Mouse (Mus musculus): ENCODE measurements around the gene Fam98b.

The Fam98b gene

GRCm38 (mm10) chr2:117249255-117250000, at the start of gene Fam98b:
TSS of gene Fam98b (plus strand) at chr2:117249739.
- DNase-seq: peak; percentile 89

GRCm38 (mm10) chr2:117200869-117201338, 48.6 kb upstream of the Fam98b start:
- peak; percentile 26 for DNase-seq

GRCm38 (mm10) chr2:117203350-117203749, 46.2 kb upstream of the Fam98b start:
- no peak for DNase-seq

GRCm38 (mm10) chr2:117204534-117204933, 45.0 kb upstream of the Fam98b start:
- no peak for DNase-seq

DNA sequence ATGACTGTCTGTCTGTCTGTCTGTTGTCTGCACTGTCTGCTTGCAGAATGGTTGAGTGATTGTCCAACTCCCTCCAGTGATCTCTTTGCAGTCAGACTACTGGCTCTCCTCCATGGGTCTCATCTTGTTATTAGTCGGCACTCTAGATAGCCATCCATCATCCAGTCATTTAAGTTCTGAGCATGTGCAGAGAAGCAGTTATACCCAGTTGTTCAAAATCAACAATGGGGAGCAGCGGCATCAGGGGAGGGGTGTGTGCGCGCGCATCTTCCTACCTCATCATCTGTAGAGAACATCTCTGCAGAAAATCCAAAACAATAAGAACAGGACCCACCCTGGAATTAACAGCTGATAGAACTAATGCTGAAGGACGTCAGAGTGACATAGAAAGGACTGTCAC, 44.5 kb upstream of the Fam98b start:
- no peak for DNase-seq

DNA sequence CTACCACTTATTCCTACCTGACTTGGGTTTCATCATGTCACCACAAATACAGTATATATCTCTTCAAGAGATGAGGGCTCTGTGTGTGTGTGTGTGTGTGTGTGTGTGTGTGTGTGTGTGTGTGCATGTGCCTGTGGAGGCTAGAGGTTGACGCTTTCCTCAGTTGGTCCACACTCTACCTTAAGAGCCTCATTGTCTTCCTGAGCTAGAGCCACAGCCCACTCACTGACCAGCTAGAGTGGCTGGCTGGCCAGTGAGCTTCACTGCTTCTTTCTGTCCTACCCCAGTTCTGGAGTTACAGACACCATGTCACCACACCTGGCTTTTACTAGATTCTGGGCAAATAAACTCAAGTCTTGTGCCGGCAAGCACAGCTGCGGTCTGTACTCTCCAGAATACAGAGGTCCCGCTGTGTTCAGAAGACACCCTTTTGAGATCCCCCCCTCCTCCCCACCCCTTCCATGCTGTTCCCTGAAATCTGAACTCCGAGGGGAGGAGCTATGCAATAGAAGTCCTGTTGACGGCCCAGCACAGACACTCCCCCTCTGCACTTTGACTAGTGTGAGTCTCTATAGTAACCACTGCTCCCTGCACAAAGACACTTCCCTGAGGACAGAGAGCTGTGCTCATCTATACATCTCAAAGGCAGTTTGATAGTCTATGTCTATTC, 39.0 kb upstream of the Fam98b start:
- peak; percentile 56 for DNase-seq

GRCm38 (mm10) chr2:117216152-117216551, 33.4 kb upstream of the Fam98b start:
- DNase-seq: no peak

GRCm38 (mm10) chr2:117217695-117218216, 31.8 kb upstream of the Fam98b start:
- DNase-seq: no peak

DNA sequence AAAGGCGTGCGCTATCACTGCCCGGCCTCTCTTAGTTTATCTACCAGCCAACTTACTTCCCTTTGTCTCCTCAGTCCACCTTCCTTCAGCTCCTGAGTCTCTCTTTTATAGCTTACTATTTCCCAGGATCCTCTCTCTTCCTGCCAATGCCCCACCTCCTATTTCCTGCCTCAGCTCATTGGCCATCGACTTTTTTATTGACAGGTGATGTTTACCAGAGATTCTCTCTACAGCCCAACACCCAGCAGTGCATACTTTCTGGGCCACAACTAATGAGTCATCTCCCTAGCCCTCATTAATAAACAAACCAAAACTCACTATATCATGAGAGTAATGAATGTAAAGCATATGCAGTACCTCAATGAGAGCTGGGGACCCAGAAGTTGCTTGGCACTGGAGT, 30.0 kb upstream of the Fam98b start:
- DNase-seq: no peak

DNA sequence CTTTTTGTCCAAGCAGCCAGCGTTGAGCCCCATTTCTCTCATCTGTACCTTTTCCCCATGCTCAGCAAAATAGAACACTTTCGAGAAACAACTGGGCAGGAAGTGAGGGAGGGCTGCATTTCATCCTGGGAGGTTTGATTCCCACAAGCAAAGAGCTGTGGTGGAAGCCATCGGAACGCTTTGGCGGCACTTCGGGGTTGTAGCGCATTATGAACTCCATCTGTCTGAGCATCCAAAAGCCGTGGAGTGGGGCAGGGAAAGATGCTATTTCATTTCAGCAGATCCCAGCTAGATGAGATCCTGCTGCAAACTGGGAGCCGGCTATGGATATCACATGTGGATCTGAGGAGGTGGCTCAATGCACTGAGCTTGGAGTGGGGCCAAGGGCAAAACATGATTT, 26.9 kb upstream of the Fam98b start:
- DNase-seq: no peak

DNA sequence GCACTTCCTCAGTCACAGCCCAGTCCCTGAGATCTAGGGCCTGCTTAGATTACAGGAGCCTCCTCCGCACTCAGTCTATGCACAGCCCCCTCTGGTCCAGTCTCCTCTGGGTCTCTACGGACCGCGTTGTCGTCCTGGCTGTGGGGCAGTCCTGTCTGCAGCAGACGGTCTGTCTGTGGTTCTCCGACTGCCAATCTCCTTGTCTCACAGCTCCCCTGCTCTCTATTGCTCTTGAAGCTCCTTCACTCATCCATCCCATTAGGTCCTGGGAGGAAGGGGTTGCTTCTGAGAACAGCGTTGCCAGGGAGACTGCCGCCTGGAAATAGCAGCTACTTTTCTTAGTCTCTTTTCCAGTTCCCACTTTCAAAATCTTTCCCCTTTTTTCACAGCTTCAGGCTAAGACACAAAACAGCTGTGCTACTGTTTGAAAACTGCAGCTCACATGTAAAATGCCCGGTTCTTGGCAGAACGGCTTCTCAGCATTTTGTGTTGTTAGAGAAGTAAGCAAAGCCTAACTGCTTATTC, 20.9 kb upstream of the Fam98b start:
- no peak for DNase-seq

DNA sequence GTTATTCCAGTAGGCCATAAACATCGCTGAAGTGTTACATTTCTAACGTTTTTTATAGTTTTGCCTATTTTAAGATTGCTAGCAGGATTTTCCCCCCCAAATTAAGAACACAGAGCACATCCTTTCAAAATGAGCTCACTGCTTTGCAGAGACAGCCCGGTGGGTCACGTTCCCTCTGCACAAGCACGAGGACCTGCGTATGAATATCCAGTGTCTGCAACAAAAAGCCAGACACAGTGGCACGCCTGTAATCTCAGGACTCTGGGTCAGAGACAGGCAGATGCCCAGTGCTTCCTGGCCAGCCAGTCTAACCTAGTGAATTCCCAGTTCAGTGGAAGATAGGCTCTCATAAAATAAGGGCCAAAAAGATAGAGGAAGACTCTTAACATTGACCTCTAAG, 19.3 kb upstream of the Fam98b start:
- DNase-seq: no peak

DNA sequence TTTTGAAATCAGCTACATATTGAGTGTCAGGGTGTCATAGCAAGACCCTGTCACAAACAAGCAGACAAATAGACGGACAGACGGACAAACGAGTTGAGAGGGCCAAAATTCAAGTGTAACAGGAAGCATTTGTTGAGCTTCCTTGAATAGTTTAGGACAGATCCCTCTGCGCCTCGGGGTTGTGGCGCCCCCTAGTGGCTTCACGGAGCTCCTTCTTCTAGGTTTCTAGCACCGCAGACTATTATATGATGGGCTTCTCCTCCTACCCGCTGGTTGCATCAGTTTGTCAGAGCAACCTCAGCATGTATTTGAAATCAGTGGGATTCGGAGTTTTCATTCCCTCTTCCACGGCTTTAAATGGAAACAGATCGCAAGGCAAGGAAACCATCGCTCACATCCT, 18.3 kb upstream of the Fam98b start:
- DNase-seq: peak; percentile 79

GRCm38 (mm10) chr2:117241953-117242352, 7.6 kb upstream of the Fam98b start:
- DNase-seq: no peak

- no peak for DNase-seq
Measured at GRCm38 (mm10) chr2:117250001-117250510, 517 bp downstream of the Fam98b start.

DNA sequence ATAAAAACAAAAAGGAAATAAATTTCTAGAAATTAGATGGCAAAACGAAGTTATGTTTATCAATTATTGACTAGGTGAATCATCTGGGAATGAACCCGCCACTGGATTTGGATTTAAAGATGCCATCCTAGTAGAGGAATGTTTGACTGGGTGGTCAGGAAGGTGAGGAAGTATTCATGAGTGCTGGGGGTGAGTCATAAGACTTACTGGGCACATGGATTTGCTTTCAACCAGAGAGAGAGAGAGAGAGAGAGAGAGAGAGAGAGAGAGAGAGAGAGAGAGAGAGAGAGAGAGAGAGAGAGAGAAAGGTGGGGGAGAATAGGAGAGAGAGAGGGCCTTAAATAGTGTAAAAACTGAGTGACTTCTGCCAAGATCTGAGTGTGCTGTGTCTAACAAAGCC, 5.9 kb downstream of the Fam98b start:
- no peak for DNase-seq

GRCm38 (mm10) chr2:117257617-117258016, 8.1 kb downstream of the Fam98b start:
- DNase-seq: no peak

DNA sequence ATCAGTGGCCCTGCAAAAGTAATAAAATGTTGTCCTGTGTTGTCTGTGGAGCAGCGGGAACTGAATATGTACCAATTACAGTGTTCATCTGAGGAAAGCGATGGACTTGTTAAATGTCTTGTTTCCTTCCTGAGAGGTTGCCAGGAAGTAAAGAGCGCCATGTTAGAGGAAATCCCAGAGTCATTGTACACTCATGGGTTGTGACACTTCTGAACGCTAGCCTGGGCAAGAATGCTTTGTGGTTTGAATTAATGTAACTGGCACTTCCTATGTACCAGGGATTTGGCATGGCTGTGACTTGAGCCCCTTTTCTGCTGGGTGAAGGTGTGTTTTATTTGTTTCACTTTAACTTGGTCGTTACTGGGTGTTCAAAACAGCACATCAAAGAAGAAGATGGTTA, 12.6 kb downstream of the Fam98b start:
- DNase-seq: no peak

DNA sequence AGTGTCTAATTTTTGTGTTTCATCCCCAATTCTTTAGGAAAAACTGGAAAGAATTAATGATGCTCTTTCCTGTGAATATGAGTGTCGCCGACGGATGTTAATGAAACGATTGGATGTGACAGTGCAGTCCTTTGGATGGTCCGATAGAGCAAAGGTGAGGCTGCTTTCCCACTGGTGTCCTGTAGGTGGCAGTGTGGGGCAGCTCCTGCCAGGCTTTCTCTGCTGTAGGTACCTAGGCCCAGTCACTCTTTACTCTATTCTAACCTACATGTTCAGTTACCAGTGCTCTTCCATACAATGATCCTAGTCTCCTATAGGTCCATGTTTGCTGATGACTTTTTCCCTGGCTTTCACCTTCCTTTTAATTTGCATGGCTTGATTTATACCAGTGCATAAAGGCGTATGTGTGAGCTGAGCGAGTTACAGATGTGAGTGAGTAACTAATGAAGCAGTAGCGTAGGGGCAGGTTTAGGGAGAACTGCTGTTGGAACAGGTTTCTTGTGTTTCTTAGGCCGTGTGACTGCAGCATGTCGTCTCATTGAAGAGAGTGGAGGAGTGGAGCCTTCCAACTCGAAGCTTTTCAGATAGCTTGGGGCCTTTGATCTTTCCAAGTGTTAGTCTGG, 14.4 kb downstream of the Fam98b start:
- peak; percentile 66 for DNase-seq

DNA sequence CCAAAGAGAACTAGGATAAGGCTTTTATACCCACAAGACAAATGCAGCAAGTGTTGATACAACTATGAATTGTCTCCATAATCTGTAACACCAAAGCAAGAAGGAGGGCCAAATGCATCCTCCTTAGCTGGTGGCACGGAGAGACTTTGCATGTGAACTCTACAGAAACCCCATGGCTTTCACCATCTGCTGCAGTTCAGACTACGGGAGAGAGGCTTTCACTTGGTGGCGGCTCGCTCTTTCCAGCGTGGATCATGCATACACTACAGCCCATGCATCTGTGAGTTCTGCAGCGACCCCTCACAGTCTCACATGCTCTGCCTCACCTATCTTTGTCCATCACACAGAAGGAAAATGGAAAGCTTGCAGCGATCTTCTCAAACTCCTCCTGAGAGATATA, 38.8 kb downstream of the Fam98b start:
- DNase-seq: no peak

DNA sequence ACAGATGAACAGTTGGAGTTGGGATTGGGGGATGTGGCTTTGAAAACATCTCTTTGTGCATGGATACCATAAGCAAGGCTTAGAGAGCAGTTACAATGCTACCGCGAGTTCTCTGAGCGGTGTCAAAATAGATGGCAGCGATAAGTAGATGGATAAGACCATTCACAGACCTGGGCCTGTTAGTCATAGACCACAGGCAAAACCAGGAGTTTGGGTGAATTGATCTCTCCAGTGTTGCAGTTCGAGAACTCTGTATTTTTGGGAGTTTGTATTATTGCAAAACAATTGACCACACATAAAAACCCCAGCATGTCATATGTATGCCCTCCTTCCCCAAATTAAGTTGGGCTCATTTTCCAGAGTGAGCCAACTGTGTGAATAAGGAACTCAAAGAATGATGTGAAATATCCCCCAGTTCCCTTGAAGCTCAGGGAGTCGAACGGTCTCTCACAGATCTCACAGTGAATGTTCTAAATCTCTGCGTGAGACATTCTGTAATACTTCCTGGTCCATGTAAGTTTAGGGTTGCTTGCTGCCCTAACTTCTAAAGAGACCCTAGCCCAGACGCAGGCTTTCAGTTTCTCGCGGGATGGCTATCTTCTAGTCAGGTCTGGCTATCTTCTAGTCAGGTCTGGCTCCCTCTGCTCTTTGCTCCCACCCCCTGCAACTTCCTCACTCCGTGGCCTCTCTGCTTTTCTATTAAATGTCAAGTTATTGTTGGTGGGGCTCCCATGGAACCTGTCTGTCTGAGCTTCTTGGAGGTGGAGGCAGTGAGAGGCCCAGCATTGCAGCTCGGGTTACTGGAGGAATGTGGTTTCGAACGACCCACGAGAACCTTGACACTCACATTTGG, 50.3 kb downstream of the Fam98b start:
- DNase-seq: no peak

Data from lung, postnatal 36 days (tissue).